Mouse (Mus musculus): ENCODE measurements at regions not wholly inside any gene's neighbourhood (a gene's known extent, or its start where the extent isn't known, plus 50 kb on each side); places are given as distances from the start of the nearest gene placed in this dataset.

DNA sequence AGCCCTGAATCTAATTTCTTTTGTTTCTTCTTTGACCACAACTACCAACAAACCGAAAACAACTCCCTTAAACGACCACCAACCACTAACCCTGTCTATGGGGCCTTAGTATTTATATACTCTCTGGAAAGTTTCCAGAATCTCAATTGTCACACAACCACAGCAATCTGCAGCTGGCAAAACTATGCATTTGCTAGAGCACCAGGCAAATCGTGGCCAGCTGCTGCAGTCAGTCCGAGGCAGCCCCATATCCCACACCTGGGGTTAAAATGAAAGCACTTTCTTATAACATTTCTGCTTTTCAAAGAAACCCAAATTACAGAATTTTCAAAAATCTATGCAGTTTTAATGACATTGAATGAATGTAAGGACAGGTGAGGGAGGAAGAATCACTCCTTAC, 63.8 kb upstream of the Thpo start:
- no peak overlapping the region for H3K4me2 ChIP-seq (ENCODE audit: low read depth, low read length)
- H3K9me3 ChIP-seq (replicated peaks; ENCODE audit: control insufficient read depth, low read length) = no peaks in the 10 kb centered on the region
- TF ChIP-seq CTCF (IDR thresholded peaks at IDR 0.05; ENCODE audit: low read depth) (no peak), EP300 (IDR thresholded peaks at IDR 0.05; ENCODE audit: low read depth) (no peak)
- H3K36me3 ChIP-seq (replicated peaks; ENCODE audit: control insufficient read depth, insufficient read depth, low read length) = no peaks in the 10 kb centered on the region
- H3K4me1 ChIP-seq (ENCODE audit: control insufficient read depth, insufficient read depth) = no peaks in the 10 kb centered on the region
- DNase-seq (ENCODE audit: low spot score) (no peak), ATAC-seq (ENCODE audit: insufficient read depth, low read depth) (no peak)
- no peak overlapping the region for H3K9ac ChIP-seq (replicated peaks; ENCODE audit: low read depth, low read length)
- H3K27me3 ChIP-seq (ENCODE audit: control insufficient read depth, insufficient read depth, low read length) = no peaks in the 10 kb centered on the region
- 56% methylated on average over 4 of the region's 4 CpGs for WGBS
- no peak overlapping the region for H3K4me3 ChIP-seq (ENCODE audit: low read depth, low read length)
- no peak overlapping the region for H3K27ac ChIP-seq (ENCODE audit: low read depth)

DNA sequence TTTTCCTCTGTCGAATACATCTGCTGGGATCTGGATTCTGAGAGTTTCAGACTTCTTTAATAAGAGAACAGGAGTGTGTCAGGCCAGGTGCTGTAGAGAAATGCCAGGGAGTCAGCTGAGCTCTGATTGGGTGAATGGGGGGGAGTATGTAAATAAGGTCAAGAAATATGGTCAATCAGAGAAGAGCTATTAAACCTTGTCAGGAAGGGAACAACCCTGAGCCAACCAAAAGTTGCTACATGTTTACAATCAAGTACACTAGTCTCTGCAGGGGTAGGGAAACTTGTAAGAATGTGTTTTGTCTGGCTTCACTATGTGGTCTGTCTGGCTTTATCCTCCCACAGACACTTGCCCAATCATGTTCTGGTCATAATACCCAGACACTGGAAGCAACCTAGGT, 60.4 kb upstream of the Thpo start:
- Histone ChIP-seq H3K36me3 (replicated peaks; ENCODE audit: control insufficient read depth, insufficient read depth, low read length) (no peaks in the 10 kb centered on the region), H3K4me1 (ENCODE audit: control insufficient read depth, insufficient read depth) (no peaks in the 10 kb centered on the region), H3K9me3 (replicated peaks; ENCODE audit: control insufficient read depth, low read length) (no peaks in the 10 kb centered on the region), H3K9ac (replicated peaks; ENCODE audit: low read depth, low read length) (no peak overlapping the region), H3K4me2 (ENCODE audit: low read depth, low read length) (no peak overlapping the region), H3K27ac (ENCODE audit: low read depth) (no peak overlapping the region), H3K4me3 (ENCODE audit: low read depth, low read length) (no peak overlapping the region), H3K27me3 (ENCODE audit: control insufficient read depth, insufficient read depth, low read length) (no peaks in the 10 kb centered on the region)
- 71% methylated on average over 1 of the region's 1 CpGs for WGBS
- DNase-seq (ENCODE audit: low spot score) = no peak
- TF ChIP-seq CTCF (IDR thresholded peaks at IDR 0.05; ENCODE audit: low read depth) = no peak
- no peak for ATAC-seq (ENCODE audit: insufficient read depth, low read depth)

All from heart, postnatal 0 days (tissue).